Mouse (Mus musculus): Measurements from ENCODE around the gene 1700057G04Rik.

1700057G04Rik gene

GRCm38 (mm10) chr9:92309077-92309476 is at the start of gene 1700057G04Rik:
TSS of gene 1700057G04Rik (plus strand) at chr9:92309377.
- no peak for DNase-seq (ENCODE audit: low spot score in 2 of 2)

- no peak for DNase-seq (ENCODE audit: low spot score in 2 of 2)
Observed at GRCm38 (mm10) chr9:92260481-92261159, 48.6 kb upstream of the 1700057G04Rik start.

- no peak for DNase-seq (ENCODE audit: low spot score in 2 of 2)
Observed at GRCm38 (mm10) chr9:92265719-92266118, 43.5 kb upstream of the 1700057G04Rik start.

- no peak for DNase-seq (ENCODE audit: low spot score in 2 of 2)
Observed at GRCm38 (mm10) chr9:92266558-92267171, 42.5 kb upstream of the 1700057G04Rik start.

GRCm38 (mm10) chr9:92267732-92268131 is 41.4 kb upstream of the 1700057G04Rik start:
- DNase-seq (ENCODE audit: low spot score in 2 of 2): no peak

- DNase-seq (ENCODE audit: low spot score in 2 of 2): no peak
Observed at GRCm38 (mm10) chr9:92269829-92270404, 39.3 kb upstream of the 1700057G04Rik start.

GRCm38 (mm10) chr9:92270927-92271326 is 38.2 kb upstream of the 1700057G04Rik start:
- no peak for DNase-seq (ENCODE audit: low spot score in 2 of 2)

GRCm38 (mm10) chr9:92272650-92273049 is 36.5 kb upstream of the 1700057G04Rik start:
- no peak for DNase-seq (ENCODE audit: low spot score in 2 of 2)

GRCm38 (mm10) chr9:92273271-92273670 is 35.9 kb upstream of the 1700057G04Rik start:
- no peak for DNase-seq (ENCODE audit: low spot score in 2 of 2)

GRCm38 (mm10) chr9:92273956-92274762 is 35.0 kb upstream of the 1700057G04Rik start:
- no peak for DNase-seq (ENCODE audit: low spot score in 2 of 2)

- no peak for DNase-seq (ENCODE audit: low spot score in 2 of 2)
Observed at GRCm38 (mm10) chr9:92275486-92276207, 33.5 kb upstream of the 1700057G04Rik start, which contains the start of gene Plscr2. TSS of gene Plscr2 (plus strand) at chr9:92275602.

GRCm38 (mm10) chr9:92276360-92276759 is 32.8 kb upstream of the 1700057G04Rik start:
- no peak for DNase-seq (ENCODE audit: low spot score in 2 of 2)

- DNase-seq (ENCODE audit: low spot score in 2 of 2): no peak
Observed at GRCm38 (mm10) chr9:92280048-92280447, 29.1 kb upstream of the 1700057G04Rik start.

GRCm38 (mm10) chr9:92282563-92283171 is 26.5 kb upstream of the 1700057G04Rik start:
- no peak for DNase-seq (ENCODE audit: low spot score in 2 of 2)

GRCm38 (mm10) chr9:92289675-92290074 is 19.5 kb upstream of the 1700057G04Rik start:
- DNase-seq (ENCODE audit: low spot score in 2 of 2): no peak

GRCm38 (mm10) chr9:92292169-92292568 is 17.0 kb upstream of the 1700057G04Rik start:
- DNase-seq (ENCODE audit: low spot score in 2 of 2): no peak

GRCm38 (mm10) chr9:92292922-92293321 is 16.3 kb upstream of the 1700057G04Rik start:
- DNase-seq (ENCODE audit: low spot score in 2 of 2): no peak

GRCm38 (mm10) chr9:92293560-92294548 is 15.3 kb upstream of the 1700057G04Rik start:
- DNase-seq (ENCODE audit: low spot score in 2 of 2): no peak

GRCm38 (mm10) chr9:92298288-92298687 is 10.9 kb upstream of the 1700057G04Rik start:
- DNase-seq (ENCODE audit: low spot score in 2 of 2): no peak

GRCm38 (mm10) chr9:92301213-92301612 is 8.0 kb upstream of the 1700057G04Rik start:
- no peak for DNase-seq (ENCODE audit: low spot score in 2 of 2)
